Mouse (Mus musculus) thymus, adult 2 months (tissue): ENCODE results near the gene Zfp663. TPM values are rescaled to one million over a fixed set of nuclear protein-coding genes. Genes with fewer than 3 reads are reported as not detected.

ENCODE experiments used
- DNase-seq: peaks from one replicate; pipeline ENCODE4 v3.0.0; 2021
- H3K27ac ChIP-seq: fragments of 200-500 bp; 2 replicates; pipeline ENCODE4 v1.5.1; 2012; ENCODE audit warnings: low read length, control low read depth; ENCODE audit not compliant: control insufficient read depth, insufficient read depth
- H3K27me3 ChIP-seq: fragments of 200-500 bp; 2 replicates; pipeline ENCODE4 v1.6.1; 2012; ENCODE audit warnings: mild to moderate bottlenecking, low read length, moderate library complexity, mixed read lengths; ENCODE audit not compliant: control insufficient read depth, insufficient read depth
- H3K36me3 ChIP-seq: fragments of 200-500 bp; 2 replicates; pipeline ENCODE4 v1.6.1; 2012; ENCODE audit warnings: mild to moderate bottlenecking, low read length, moderate library complexity; ENCODE audit not compliant: control insufficient read depth, insufficient read depth
- H3K4me1 ChIP-seq: fragments of 200-500 bp; replicated peaks from 2 replicates; pipeline ENCODE4 v1.6.1; 2012; ENCODE audit warnings: low read length; ENCODE audit not compliant: control insufficient read depth, insufficient read depth
- H3K4me3 ChIP-seq: fragments of 200-500 bp; 2 replicates; pipeline ENCODE4 v1.5.1; 2012; ENCODE audit warnings: mild to moderate bottlenecking, low read length, control low read depth, moderate library complexity; ENCODE audit not compliant: control insufficient read depth, insufficient read depth
- CTCF ChIP-seq: fragments of 200-500 bp; IDR thresholded peaks from 2 replicates; pipeline ENCODE4 v1.5.1; 2012; ENCODE audit warnings: mild to moderate bottlenecking, control low read depth, low read length, moderate library complexity, borderline replicate concordance; ENCODE audit not compliant: control insufficient read depth, poor library complexity, insufficient read depth; ENCODE audit errors: extremely low read depth
- POLR2A ChIP-seq: fragments of 200-500 bp; IDR thresholded peaks from 2 replicates; pipeline ENCODE4 v1.6.1; 2012; ENCODE audit warnings: mild to moderate bottlenecking, low read length, control low read depth, moderate library complexity; ENCODE audit not compliant: control insufficient read depth, poor library complexity, insufficient read depth; ENCODE audit errors: extremely low read depth
- WGBS: fragments of 180-500 bp; shearing (Covaris S2); methylation state at CpG from one replicate; pipeline ENCODE4 v1.1.7; 2018; 5-methylcytosine and 5-hydroxymethylcytosine counted together
- polyA plus RNA-seq: library from polyadenylated mRNA; depleted of rRNA; stranded (reverse); fragments of >200 nt; gene quantifications from 2 replicates; pipeline ENCODE4 v1.2.3, GENCODE M21; 2012; rRNA removed

Gene Zfp663
- polyA plus RNA-seq, 1 experiment = not detected

- no peak for TF ChIP-seq CTCF
- TF ChIP-seq POLR2A = no peak
- H3K27me3 ChIP-seq = no peaks in the 10 kb centered on the region
- peaks cover 4% of the 10 kb centered on the region; the same call in 1 of the 2 replicates for H3K36me3 ChIP-seq
- H3K27ac ChIP-seq = no peak overlapping the region
- DNase-seq = no peak
- WGBS = 97% methylated on average over 6 of the region's 6 CpGs
- H3K4me1 ChIP-seq = no peaks in the 10 kb centered on the region
- H3K4me3 ChIP-seq = no peak overlapping the region
These were observed 60.7 kb downstream of the Zfp663 start for GRCm38 (mm10) chr2:165307801-165308200.

DNA sequence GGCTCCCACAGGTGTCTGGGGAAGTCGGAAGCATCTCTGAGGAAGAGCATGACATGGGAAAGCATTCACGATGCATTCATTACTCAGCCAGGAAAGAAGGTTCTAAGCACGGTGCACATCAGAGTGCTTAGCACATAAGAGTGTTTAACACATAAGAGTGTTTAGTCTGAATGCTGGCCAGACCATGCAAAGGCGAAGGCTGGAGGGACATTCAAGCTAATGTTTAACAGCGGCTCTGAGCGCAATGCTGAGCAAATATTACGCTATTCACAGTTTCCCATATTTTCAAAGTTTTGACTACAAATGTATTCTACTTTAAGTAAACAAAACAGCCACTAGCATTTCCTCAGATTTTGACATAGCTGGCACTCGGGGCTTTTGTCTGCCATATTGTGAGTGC is 63.1 kb downstream of the Zfp663 start:
- Histone ChIP-seq H3K4me3 (no peak overlapping the region), H3K27me3 (no peaks in the 10 kb centered on the region), H3K4me1 (no peaks in the 10 kb centered on the region), H3K36me3 (peaks cover 4% of the 10 kb centered on the region; the same call in 1 of the 2 replicates), H3K27ac (no peak overlapping the region)
- no peak for DNase-seq
- no peak for TF ChIP-seq POLR2A
- no peak for TF ChIP-seq CTCF
- 98% methylated on average over 8 of the region's 8 CpGs for WGBS

DNA sequence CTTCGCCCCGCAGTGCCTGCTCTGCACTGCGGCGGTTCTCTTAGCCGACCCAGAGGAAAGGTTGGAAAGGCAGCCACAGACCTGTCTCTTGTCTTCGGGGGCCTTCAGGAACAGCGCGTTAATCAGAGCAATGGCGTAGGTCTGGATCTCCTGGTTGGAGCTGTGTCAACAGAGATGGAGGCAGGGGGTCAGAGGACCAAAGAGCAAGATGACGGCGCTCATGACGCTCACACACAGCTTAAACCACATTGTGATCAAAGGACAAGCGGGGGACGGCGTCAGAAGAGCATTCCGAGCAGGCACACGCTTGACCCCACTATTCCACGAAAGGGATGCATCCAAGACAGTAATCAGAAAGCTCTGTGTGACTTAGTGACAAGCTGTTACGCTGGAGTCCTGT is 63.7 kb downstream of the Zfp663 start:
- WGBS = 98% methylated on average over 19 of the region's 19 CpGs
- peaks cover 4% of the 10 kb centered on the region; the same call in 1 of the 2 replicates for H3K36me3 ChIP-seq
- H3K27me3 ChIP-seq = no peaks in the 10 kb centered on the region
- no peaks in the 10 kb centered on the region for H3K4me1 ChIP-seq
- no peak for DNase-seq
- H3K4me3 ChIP-seq = no peak overlapping the region
- no peak overlapping the region for H3K27ac ChIP-seq
- TF ChIP-seq CTCF (no peak), POLR2A (no peak)

GRCm38 (mm10) chr2:165303354-165304012 is 65.0 kb downstream of the Zfp663 start:
- H3K27me3 ChIP-seq = no peaks in the 10 kb centered on the region
- TF ChIP-seq POLR2A (no peak), CTCF (no peak)
- no peak overlapping the region for H3K4me3 ChIP-seq
- H3K4me1 ChIP-seq = no peaks in the 10 kb centered on the region
- H3K27ac ChIP-seq = no peak overlapping the region
- peaks cover 4% of the 10 kb centered on the region; the same call in 1 of the 2 replicates for H3K36me3 ChIP-seq
- DNase-seq = no peak
- 93% methylated on average over 6 of the region's 6 CpGs for WGBS

GRCm38 (mm10) chr2:165301409-165301808 is 67.1 kb downstream of the Zfp663 start:
- no peak for DNase-seq
- TF ChIP-seq POLR2A (no peak), CTCF (no peak)
- Histone ChIP-seq H3K4me3 (no peak overlapping the region), H3K36me3 (peaks cover 20% of the 10 kb centered on the region), H3K4me1 (no peaks in the 10 kb centered on the region), H3K27me3 (no peaks in the 10 kb centered on the region), H3K27ac (no peak overlapping the region)
- WGBS = 90% methylated on average over 3 of the region's 3 CpGs

Other genes with a start within 250 kb of the Zfp663 start
- 1.2 and 1.3 TPM in 2 replicates for gene Cdh22, start 133.9 kb downstream of the Zfp663 start, polyA plus RNA-seq
- 78.7 and 82.3 TPM in 2 replicates for gene Slc35c2, start 80.9 kb downstream of the Zfp663 start, polyA plus RNA-seq
- gene Elmo2, start 42.2 kb downstream of the Zfp663 start, polyA plus RNA-seq = 95.0 and 106 TPM in 2 replicates
- gene Zfp334, start 19.5 kb upstream of the Zfp663 start, polyA plus RNA-seq = 0.23 and 0.31 TPM in 2 replicates
- 0.37 and 0.44 TPM in 2 replicates for gene Ocstamp, start 31.7 kb upstream of the Zfp663 start, polyA plus RNA-seq
- 2.1 and 2.2 TPM in 2 replicates for gene Slc13a3, start 104.5 kb upstream of the Zfp663 start, polyA plus RNA-seq
- gene Trp53rka, start 124.6 kb upstream of the Zfp663 start, polyA plus RNA-seq = 32.2 and 34.8 TPM in 2 replicates
- 0.75 and 1.00 TPM in 2 replicates for gene Slc2a10, start 135.1 kb upstream of the Zfp663 start, polyA plus RNA-seq
- 66.6 and 85.9 TPM in 2 replicates for gene Eya2, start 226.3 kb upstream of the Zfp663 start, polyA plus RNA-seq